Mouse (Mus musculus) heart, postnatal 14 days (tissue): Measurements from ENCODE around the gene Mmgt2. TPM values are rescaled to one million over a fixed set of nuclear protein-coding genes. Genes with fewer than 3 reads are reported as not detected.

ENCODE experiments used
- DNase-seq, 2 experiments: peaks; one replicate each; pipeline ENCODE4 v3.0.0; 2021 to 2022
- intact Hi-C: fragments of 180-260 bp; cut with DNase I; formaldehyde crosslinking; loops from one replicate; pipeline ENCODE4 v1.15.1; 2025
- total RNA-seq, 2 experiments: library from RNA; stranded (reverse); gene quantifications; 2 replicates each; pipeline ENCODE4 v1.2.3; 2021

Mmgt2 gene
- total RNA-seq, 2 experiments from 2014 or later = 10.0 to 10.3 TPM

- DNase-seq = no peak
- intact Hi-C loops = loop anchor here (10.0 kb wide), 1 partner anchor 285 kb away; no protein-coding TSS in a partner anchor
These were observed 31.5 kb downstream of the Mmgt2 start for GRCm38 (mm10) chr11:62679954-62680353.

- intact Hi-C loops = no loop called here
- DNase-seq = no peak
These were observed 43.1 kb downstream of the Mmgt2 start for GRCm38 (mm10) chr11:62691592-62691991.

GRCm38 (mm10) chr11:62693299-62694184 is 45.1 kb downstream of the Mmgt2 start:
- peak; percentile 4 to 43 for DNase-seq
- intact Hi-C loops = no loop called here

- intact Hi-C loops = no loop called here
- DNase-seq = no peak
These were observed 46.7 kb downstream of the Mmgt2 start for GRCm38 (mm10) chr11:62695126-62695525.

- no peak for DNase-seq
- intact Hi-C loops = no loop called here
These were observed 51.3 kb downstream of the Mmgt2 start for GRCm38 (mm10) chr11:62699749-62700148.

GRCm38 (mm10) chr11:62701218-62701617 is 52.8 kb downstream of the Mmgt2 start:
- intact Hi-C loops = no loop called here
- DNase-seq = no peak

GRCm38 (mm10) chr11:62706141-62706540 is 57.7 kb downstream of the Mmgt2 start:
- no peak for DNase-seq
- intact Hi-C loops = no loop called here

GRCm38 (mm10) chr11:62708252-62708651 is 59.8 kb downstream of the Mmgt2 start:
- intact Hi-C loops = no loop called here

GRCm38 (mm10) chr11:62710657-62711056 is 62.2 kb downstream of the Mmgt2 start:
- intact Hi-C loops = no loop called here
- no peak for DNase-seq

More at GRCm38 (mm10) chr11:62708252-62708651, 59.8 kb downstream of the Mmgt2 start:
- DNase-seq = no peak

Other genes starting within 250 kb of the Mmgt2 start
- 1 to 10 TPM; 3.8 to 4.3 TPM for gene Pigl, start 190.2 kb upstream of the Mmgt2 start, total RNA-seq
- 100 to 1,000 TPM; 132 to 136 TPM for gene Ncor1, start 190.1 kb upstream of the Mmgt2 start, total RNA-seq
- gene Cenpv, start 109.4 kb upstream of the Mmgt2 start, total RNA-seq = 10 to 100 TPM; 16.8 to 20.0 TPM
- gene Ubb, start 97.5 kb upstream of the Mmgt2 start, total RNA-seq = 100 to 1,000 TPM; 658 to 665 TPM
- 1 to 10 TPM; 3.4 to 4.5 TPM for gene Trpv2, start 74.2 kb upstream of the Mmgt2 start, total RNA-seq
- gene Lrrc75a, start 141 bp upstream of the Mmgt2 start, total RNA-seq = 1 to 10 TPM; 6.3 to 7.9 TPM
- 1 to 10 TPM; 2.8 to 3.0 TPM for gene Zfp287, start 83.2 kb downstream of the Mmgt2 start, total RNA-seq
- not detected for gene Gm10428, start 104.4 kb downstream of the Mmgt2 start, total RNA-seq
- gene Zfp286, start 140.8 kb downstream of the Mmgt2 start, total RNA-seq = 1 to 10 TPM; 1.0 to 1.4 TPM
- gene Trim16, start 171.6 kb downstream of the Mmgt2 start, total RNA-seq = 1 to 10 TPM; 5.8 to 6.7 TPM
- gene Fbxw10, start 198.4 kb downstream of the Mmgt2 start, total RNA-seq = under 1 TPM; 0.43 to 0.49 TPM
- 10 to 100 TPM; 18.5 to 19.2 TPM for gene Tvp23b, start 230.8 kb downstream of the Mmgt2 start, total RNA-seq